Mouse (Mus musculus): ENCODE results near the gene Cox4i1. TPM values are rescaled to one million over a fixed set of nuclear protein-coding genes. Genes with fewer than 3 reads are reported as not detected.
"Not testable (repeated sequence)": the region's sequence is repeated elsewhere in the genome, so short reads cannot be mapped to it uniquely, and the experiment has no call there.

The Cox4i1 gene
- polyA plus RNA-seq, 1 experiment from 2014 or later: 1,022 TPM

- H3K4me1 ChIP-seq: peaks cover 38% of the 10 kb centered on the region
- no peaks in the 10 kb centered on the region for H3K27me3 ChIP-seq
- H3K9me3 ChIP-seq: no peaks in the 10 kb centered on the region
- H3K4me2 ChIP-seq: peak overlapping the region; percentile 82
- H3K36me3 ChIP-seq: peaks cover 22% of the 10 kb centered on the region
- peak overlapping the region; percentile 30; the same call in 1 of the 2 replicates for H3K27ac ChIP-seq
- no peak for ATAC-seq (ENCODE audit: borderline replicate concordance, extremely low read depth, low FRiP score, low TSS enrichment)
- 3% methylated on average over 17 of the region's 17 CpGs for WGBS
- peak overlapping the region; percentile 88 for H3K9ac ChIP-seq
- peak overlapping the region; percentile 81 for H3K4me3 ChIP-seq
These were observed 1.1 kb upstream of the Cox4i1 start for GRCm38 (mm10) chr8:120666807-120667470.

GRCm38 (mm10) chr8:120668374-120668905 lies 418 bp downstream of the Cox4i1 start, which contains the start of gene Emc8:
TSS of gene Emc8 (minus strand) at chr8:120668573.
- ATAC-seq (ENCODE audit: borderline replicate concordance, extremely low read depth, low FRiP score, low TSS enrichment): peak; percentile 55
- no peaks in the 10 kb centered on the region for H3K9me3 ChIP-seq
- peaks cover 38% of the 10 kb centered on the region for H3K4me1 ChIP-seq
- peaks cover 37% of the 10 kb centered on the region for H3K36me3 ChIP-seq
- H3K4me3 ChIP-seq: peak within 1 kb of the TSS; percentile 81
- peak within 1 kb of the TSS; percentile 80 for H3K27ac ChIP-seq
- peak within 1 kb of the TSS; percentile 83 for H3K4me2 ChIP-seq
- H3K27me3 ChIP-seq: no peaks in the 10 kb centered on the region
- under 1% methylated on average over 51 of the region's 51 CpGs for WGBS
- peak within 1 kb of the TSS; percentile 96 for H3K9ac ChIP-seq

GRCm38 (mm10) chr8:120671775-120672174 lies 3.8 kb downstream of the Cox4i1 start:
- no peak overlapping the region for H3K27ac ChIP-seq
- no peak for ATAC-seq (ENCODE audit: borderline replicate concordance, extremely low read depth, low FRiP score, low TSS enrichment)
- H3K4me3 ChIP-seq: no peak overlapping the region
- H3K4me1 ChIP-seq: peaks cover 11% of the 10 kb centered on the region
- peaks cover 43% of the 10 kb centered on the region for H3K36me3 ChIP-seq
- H3K4me2 ChIP-seq: no peak overlapping the region
- no peaks in the 10 kb centered on the region for H3K27me3 ChIP-seq
- no peaks in the 10 kb centered on the region for H3K9me3 ChIP-seq
- H3K9ac ChIP-seq: no peak overlapping the region
- WGBS: 48% methylated on average over 6 of the region's 6 CpGs

- WGBS: 88% methylated on average over 16 of the region's 16 CpGs
- H3K9me3 ChIP-seq: no peaks in the 10 kb centered on the region
- H3K27me3 ChIP-seq: no peaks in the 10 kb centered on the region
- peaks cover 43% of the 10 kb centered on the region for H3K36me3 ChIP-seq
- no peak overlapping the region for H3K9ac ChIP-seq
- H3K4me2 ChIP-seq: no peak overlapping the region
- peaks cover 6% of the 10 kb centered on the region for H3K4me1 ChIP-seq
- ATAC-seq (ENCODE audit: borderline replicate concordance, extremely low read depth, low FRiP score, low TSS enrichment): no peak
- no peak overlapping the region for H3K27ac ChIP-seq
- no peak overlapping the region for H3K4me3 ChIP-seq
These were observed 4.7 kb downstream of the Cox4i1 start for GRCm38 (mm10) chr8:120672626-120673229.

GRCm38 (mm10) chr8:120673298-120673697 lies 5.3 kb downstream of the Cox4i1 start:
- no peak overlapping the region for H3K4me2 ChIP-seq
- H3K36me3 ChIP-seq: peaks cover 43% of the 10 kb centered on the region
- peaks cover 6% of the 10 kb centered on the region for H3K4me1 ChIP-seq
- no peaks in the 10 kb centered on the region for H3K9me3 ChIP-seq
- no peaks in the 10 kb centered on the region for H3K27me3 ChIP-seq
- H3K9ac ChIP-seq: no peak overlapping the region
- WGBS: 95% methylated on average over 7 of the region's 7 CpGs
- H3K4me3 ChIP-seq: no peak overlapping the region
- no peak for ATAC-seq (ENCODE audit: borderline replicate concordance, extremely low read depth, low FRiP score, low TSS enrichment)
- no peak overlapping the region for H3K27ac ChIP-seq

GRCm38 (mm10) chr8:120675718-120676117 lies 7.7 kb downstream of the Cox4i1 start:
- Histone ChIP-seq H3K4me2 (no peak overlapping the region), H3K4me3 (no peak overlapping the region), H3K27ac (no peak overlapping the region), H3K9me3 (no peaks in the 10 kb centered on the region), H3K4me1 (no peaks in the 10 kb centered on the region; the same call in 1 of the 2 replicates), H3K36me3 (peaks cover 32% of the 10 kb centered on the region), H3K27me3 (peaks cover 8% of the 10 kb centered on the region), H3K9ac (no peak overlapping the region)
- WGBS: 67% methylated on average over 8 of the region's 8 CpGs
- ATAC-seq (ENCODE audit: borderline replicate concordance, extremely low read depth, low FRiP score, low TSS enrichment): no peak

- H3K4me1 ChIP-seq: no peaks in the 10 kb centered on the region; the same call in 1 of the 2 replicates
- ATAC-seq (ENCODE audit: borderline replicate concordance, extremely low read depth, low FRiP score, low TSS enrichment): no peak
- no peak overlapping the region for H3K4me3 ChIP-seq
- H3K9me3 ChIP-seq: no peaks in the 10 kb centered on the region
- 12% methylated on average over 10 of the region's 10 CpGs for WGBS
- H3K4me2 ChIP-seq: no peak overlapping the region
- peaks cover 8% of the 10 kb centered on the region for H3K27me3 ChIP-seq
- peaks cover 8% of the 10 kb centered on the region for H3K36me3 ChIP-seq
- H3K9ac ChIP-seq: no peak overlapping the region
- no peak overlapping the region for H3K27ac ChIP-seq
These were observed 10.4 kb downstream of the Cox4i1 start for GRCm38 (mm10) chr8:120678447-120678846.

GRCm38 (mm10) chr8:120679629-120680387 lies 11.8 kb downstream of the Cox4i1 start:
- no peak for ATAC-seq (ENCODE audit: borderline replicate concordance, extremely low read depth, low FRiP score, low TSS enrichment)
- 31% methylated on average over 11 of the region's 11 CpGs for WGBS
- Histone ChIP-seq H3K36me3 (no peaks in the 10 kb centered on the region), H3K27ac (no peak overlapping the region), H3K4me1 (peaks cover 3% of the 10 kb centered on the region), H3K4me2 (no peak overlapping the region), H3K9ac (no peak overlapping the region), H3K4me3 (no peak overlapping the region), H3K27me3 (peaks cover 8% of the 10 kb centered on the region), H3K9me3 (no peaks in the 10 kb centered on the region)

GRCm38 (mm10) chr8:120680405-120680804 lies 12.4 kb downstream of the Cox4i1 start:
- not testable (repeated sequence) for H3K9ac ChIP-seq; H3K4me3 ChIP-seq; H3K27me3 ChIP-seq; H3K9me3 ChIP-seq; H3K4me2 ChIP-seq; H3K36me3 ChIP-seq; H3K4me1 ChIP-seq; ATAC-seq (ENCODE audit: borderline replicate concordance, extremely low read depth, low FRiP score, low TSS enrichment); H3K27ac ChIP-seq
- 39% methylated on average over 7 of the region's 7 CpGs for WGBS

- no peaks in the 10 kb centered on the region for H3K36me3 ChIP-seq
- H3K9ac ChIP-seq: no peak overlapping the region
- no peak overlapping the region for H3K4me2 ChIP-seq
- no peak for ATAC-seq (ENCODE audit: borderline replicate concordance, extremely low read depth, low FRiP score, low TSS enrichment)
- WGBS: 72% methylated on average over 10 of the region's 10 CpGs
- H3K4me1 ChIP-seq: peaks cover 8% of the 10 kb centered on the region
- H3K9me3 ChIP-seq: no peaks in the 10 kb centered on the region
- no peak overlapping the region for H3K27ac ChIP-seq
- H3K4me3 ChIP-seq: no peak overlapping the region
- peaks cover 8% of the 10 kb centered on the region for H3K27me3 ChIP-seq
These were observed 13.1 kb downstream of the Cox4i1 start for GRCm38 (mm10) chr8:120681113-120681512.

- ATAC-seq (ENCODE audit: borderline replicate concordance, extremely low read depth, low FRiP score, low TSS enrichment): no peak
- H3K4me2 ChIP-seq: no peak overlapping the region
- H3K27ac ChIP-seq: no peak overlapping the region
- H3K9ac ChIP-seq: no peak overlapping the region
- H3K36me3 ChIP-seq: no peaks in the 10 kb centered on the region
- H3K4me3 ChIP-seq: no peak overlapping the region
- H3K9me3 ChIP-seq: no peaks in the 10 kb centered on the region
- H3K27me3 ChIP-seq: peaks cover 25% of the 10 kb centered on the region
- peaks cover 8% of the 10 kb centered on the region for H3K4me1 ChIP-seq
- WGBS: 14% methylated on average over 10 of the region's 10 CpGs
These were observed 15.6 kb downstream of the Cox4i1 start for GRCm38 (mm10) chr8:120683602-120684001.

- WGBS: 67% methylated on average over 5 of the region's 5 CpGs
These were observed 16.1 kb downstream of the Cox4i1 start for GRCm38 (mm10) chr8:120684082-120684481.

More at GRCm38 (mm10) chr8:120684082-120684481, 16.1 kb downstream of the Cox4i1 start:
- H3K4me1 ChIP-seq: peaks cover 8% of the 10 kb centered on the region
- no peak overlapping the region for H3K9ac ChIP-seq
- H3K4me2 ChIP-seq: no peak overlapping the region
- H3K27ac ChIP-seq: no peak overlapping the region
- no peak for ATAC-seq (ENCODE audit: borderline replicate concordance, extremely low read depth, low FRiP score, low TSS enrichment)
- H3K4me3 ChIP-seq: no peak overlapping the region
- peaks cover 30% of the 10 kb centered on the region for H3K27me3 ChIP-seq
- H3K9me3 ChIP-seq: no peaks in the 10 kb centered on the region
- H3K36me3 ChIP-seq: no peaks in the 10 kb centered on the region
